Mouse (Mus musculus) heart, embryonic 14.5 days (tissue): ENCODE data around the gene Cfap45. TPM values are rescaled to one million over a fixed set of nuclear protein-coding genes. Genes with fewer than 3 reads are reported as not detected.

Source experiments
- ATAC-seq: fragments of 200-750 bp; cut with Nextera tagmentation; 2 replicates; pipeline ENCODE4 v1.8.0; 2017; ENCODE audit warnings: low read depth, moderate TSS enrichment; ENCODE audit not compliant: insufficient number of reproducible peaks, insufficient read depth, low FRiP score
- H3K27ac ChIP-seq, 2 experiments: fragments of 200-500 bp in 1 of 2; fragments of 300-500 bp in 1 of 2; sonication (generic) in 1 of 2; replicated peaks in 1 of 2; 2 replicates each; pipeline ENCODE4 v1.5.1; 2012 to 2014; ENCODE audit warnings: low read depth in 2 of 2, low read length in 2 of 2, control low read depth in 1 of 2, mild to moderate bottlenecking in 1 of 2, mixed read lengths in 1 of 2; ENCODE audit not compliant: control insufficient read depth in 1 of 2, insufficient read depth in 1 of 2
- H3K27me3 ChIP-seq: fragments of 300-500 bp; sonication (generic); 2 replicates; pipeline ENCODE4 v1.6.1; 2014; ENCODE audit warnings: mild to moderate bottlenecking, low read length, control low read depth; ENCODE audit not compliant: control insufficient read depth, insufficient read depth
- H3K36me3 ChIP-seq: fragments of 300-500 bp; sonication (generic); 2 replicates; pipeline ENCODE4 v1.6.1; 2014; ENCODE audit warnings: mild to moderate bottlenecking, control low read depth, low read length, mixed read lengths; ENCODE audit not compliant: control insufficient read depth, insufficient read depth
- H3K4me1 ChIP-seq, 2 experiments: fragments of 200-500 bp in 1 of 2; fragments of 300-500 bp in 1 of 2; sonication (generic) in 1 of 2; 2 replicates each; pipeline ENCODE4 v1.6.1; 2012 to 2014; ENCODE audit warnings: low read length in 2 of 2, control low read depth in 1 of 2, mixed read lengths in 1 of 2; ENCODE audit not compliant: control insufficient read depth in 2 of 2, insufficient read depth in 2 of 2
- H3K4me2 ChIP-seq: fragments of 300-500 bp; sonication (generic); 2 replicates; pipeline ENCODE4 v1.6.1; 2014; ENCODE audit warnings: mild to moderate bottlenecking, low read length
- H3K4me3 ChIP-seq, 2 experiments: fragments of 200-500 bp in 1 of 2; fragments of 300-500 bp in 1 of 2; sonication (generic) in 1 of 2; 2 replicates each; pipeline ENCODE4 v1.5.1; 2012 to 2014; ENCODE audit warnings: low read length in 2 of 2, mild to moderate bottlenecking in 2 of 2, control low read depth in 1 of 2, low read depth in 1 of 2, moderate library complexity in 1 of 2; ENCODE audit not compliant: control insufficient read depth in 1 of 2, insufficient read depth in 1 of 2
- H3K9ac ChIP-seq: fragments of 300-500 bp; sonication (generic); 2 replicates; pipeline ENCODE4 v1.6.1; 2014; ENCODE audit warnings: mild to moderate bottlenecking, low read length
- H3K9me3 ChIP-seq: fragments of 300-500 bp; sonication (generic); 2 replicates; pipeline ENCODE4 v1.6.1; 2016; ENCODE audit warnings: low read length, control low read depth; ENCODE audit not compliant: control insufficient read depth
- WGBS: fragments of 180-500 bp; shearing (Covaris S2); extraction: QIAGEN DNeasy Blood & Tissue Kit; methylation state at CpG from one replicate; pipeline ENCODE4 v1.1.7; 2014; 5-methylcytosine and 5-hydroxymethylcytosine counted together
- polyA plus RNA-seq: library from polyadenylated mRNA; unstranded; fragments of >200 nt; fragmentation: Nextera tagmentation; extraction: Ambion mirVana; gene quantifications from 2 replicates; pipeline ENCODE4 v1.2.1, GENCODE M21; 2014

Gene Cfap45
- polyA plus RNA-seq, 1 experiment from 2014 or later, result 2.6 TPM

DNA sequence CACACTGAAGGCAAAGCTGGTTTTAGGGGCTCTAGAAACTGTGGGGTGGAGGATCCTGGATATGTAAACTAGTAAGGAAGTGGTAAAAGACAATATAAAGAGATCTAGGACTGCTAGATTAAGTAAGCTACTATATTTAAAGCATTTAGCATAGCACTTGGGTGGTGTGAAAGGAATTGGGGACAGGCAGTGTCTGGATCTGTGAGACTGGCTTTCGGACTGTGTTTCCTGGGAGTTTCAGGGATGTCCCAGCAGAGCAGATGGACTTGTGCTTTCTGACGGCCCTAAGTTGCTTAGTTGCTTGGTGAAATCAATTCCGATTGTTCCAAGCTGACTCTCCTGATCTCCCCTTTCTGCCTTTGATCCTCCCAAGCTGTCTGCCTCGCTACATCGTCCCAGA is 34.0 kb upstream of the Cfap45 start:
- Histone ChIP-seq H3K27me3 (no peaks in the 10 kb centered on the region; the same call in 1 of the 2 replicates), H3K4me1 (peaks cover 0 to 6% of the 10 kb centered on the region in 2 experiments; a peak in 2 of 4 replicates), H3K4me3 (no peak overlapping the region), H3K4me2 (no peak overlapping the region), H3K9me3 (no peaks in the 10 kb centered on the region), H3K36me3 (no peaks in the 10 kb centered on the region), H3K27ac (no peak overlapping the region), H3K9ac (no peak overlapping the region)
- 75% methylated on average over 5 of the region's 5 CpGs for WGBS
- ATAC-seq, result no peak

- Histone ChIP-seq H3K4me1 (peaks cover 0 to 1% of the 10 kb centered on the region in 2 experiments; a peak in 2 of 4 replicates), H3K4me3 (no peak overlapping the region), H3K9me3 (no peaks in the 10 kb centered on the region), H3K27ac (no peak overlapping the region), H3K4me2 (no peak overlapping the region), H3K27me3 (no peaks in the 10 kb centered on the region; the same call in 1 of the 2 replicates), H3K36me3 (no peaks in the 10 kb centered on the region), H3K9ac (no peak overlapping the region)
- no peak for ATAC-seq
- WGBS, result 80% methylated on average over 4 of the region's 4 CpGs
Measured at GRCm38 (mm10) chr1:172487859-172488258, 32.7 kb upstream of the Cfap45 start.

GRCm38 (mm10) chr1:172488831-172489230 is 31.8 kb upstream of the Cfap45 start:
- Histone ChIP-seq H3K36me3 (no peaks in the 10 kb centered on the region), H3K27ac (no peak overlapping the region), H3K4me1 (no peaks in the 10 kb centered on the region; a peak in 2 of 4 replicates), H3K9me3 (no peaks in the 10 kb centered on the region), H3K9ac (no peak overlapping the region), H3K4me2 (no peak overlapping the region), H3K27me3 (no peaks in the 10 kb centered on the region; the same call in 1 of the 2 replicates), H3K4me3 (no peak overlapping the region)
- ATAC-seq, result no peak
- WGBS, result 44% methylated on average over 7 of the region's 7 CpGs

GRCm38 (mm10) chr1:172489585-172490250 is 30.9 kb upstream of the Cfap45 start:
- 55% methylated on average over 12 of the region's 12 CpGs for WGBS
- Histone ChIP-seq H3K27me3 (no peaks in the 10 kb centered on the region), H3K9me3 (no peaks in the 10 kb centered on the region), H3K4me3 (peak overlapping the region in 1 of 2 experiments; percentile 28; a peak in 2 of 4 replicates), H3K4me2 (peak overlapping the region; percentile 65), H3K36me3 (no peaks in the 10 kb centered on the region), H3K27ac (no peak overlapping the region), H3K9ac (peak overlapping the region; percentile 38; the same call in 1 of the 2 replicates), H3K4me1 (no peaks in the 10 kb centered on the region; a peak in 2 of 4 replicates)
- ATAC-seq, result no peak

- peak overlapping the region; percentile 65 for H3K4me2 ChIP-seq
- no peaks in the 10 kb centered on the region; a peak in 2 of 4 replicates for H3K4me1 ChIP-seq
- H3K27ac ChIP-seq, result no peak overlapping the region
- H3K9me3 ChIP-seq, result no peaks in the 10 kb centered on the region
- H3K36me3 ChIP-seq, result no peaks in the 10 kb centered on the region
- peak overlapping the region; percentile 26 to 28 for H3K4me3 ChIP-seq
- WGBS, result 4% methylated on average over 10 of the region's 10 CpGs
- no peak for ATAC-seq
- H3K27me3 ChIP-seq, result no peaks in the 10 kb centered on the region
- H3K9ac ChIP-seq, result peak overlapping the region; percentile 38; the same call in 1 of the 2 replicates
Measured at GRCm38 (mm10) chr1:172490261-172490661, 30.3 kb upstream of the Cfap45 start.

- 81% methylated on average over 8 of the region's 8 CpGs for WGBS
- ATAC-seq, result no peak
- Histone ChIP-seq H3K27me3 (no peaks in the 10 kb centered on the region), H3K4me1 (no peaks in the 10 kb centered on the region; a peak in 2 of 4 replicates), H3K9me3 (no peaks in the 10 kb centered on the region), H3K36me3 (no peaks in the 10 kb centered on the region), H3K9ac (no peak overlapping the region), H3K4me2 (no peak overlapping the region), H3K4me3 (no peak overlapping the region), H3K27ac (no peak overlapping the region)
Measured at GRCm38 (mm10) chr1:172492047-172492446, 28.6 kb upstream of the Cfap45 start.

GRCm38 (mm10) chr1:172493516-172493915 is 27.1 kb upstream of the Cfap45 start:
- Histone ChIP-seq H3K36me3 (no peaks in the 10 kb centered on the region), H3K9ac (no peak overlapping the region), H3K9me3 (no peaks in the 10 kb centered on the region), H3K4me2 (no peak overlapping the region), H3K4me1 (no peaks in the 10 kb centered on the region; a peak in 2 of 4 replicates), H3K27ac (no peak overlapping the region), H3K27me3 (no peaks in the 10 kb centered on the region), H3K4me3 (no peak overlapping the region)
- 41% methylated on average over 6 of the region's 6 CpGs for WGBS
- ATAC-seq, result no peak
